Mouse (Mus musculus): ENCODE measurements around the gene Shb. TPM values are rescaled to one million over a fixed set of nuclear protein-coding genes. Genes with fewer than 3 reads are reported as not detected.

Gene Shb
- 19.1 TPM for polyA plus RNA-seq (2014; fragmentation: Illumina TruSeq; extraction: RNeasy Lipid Tissue Mini Kit (QIAGEN cat#74804); ENCODE audit: insufficient read depth, low read depth, low replicate concordance)

GRCm38 (mm10) chr4:45532375-45532774 lies at the start of gene Shb:
Shb (minus strand) TSS chr4:45532470.

DNA sequence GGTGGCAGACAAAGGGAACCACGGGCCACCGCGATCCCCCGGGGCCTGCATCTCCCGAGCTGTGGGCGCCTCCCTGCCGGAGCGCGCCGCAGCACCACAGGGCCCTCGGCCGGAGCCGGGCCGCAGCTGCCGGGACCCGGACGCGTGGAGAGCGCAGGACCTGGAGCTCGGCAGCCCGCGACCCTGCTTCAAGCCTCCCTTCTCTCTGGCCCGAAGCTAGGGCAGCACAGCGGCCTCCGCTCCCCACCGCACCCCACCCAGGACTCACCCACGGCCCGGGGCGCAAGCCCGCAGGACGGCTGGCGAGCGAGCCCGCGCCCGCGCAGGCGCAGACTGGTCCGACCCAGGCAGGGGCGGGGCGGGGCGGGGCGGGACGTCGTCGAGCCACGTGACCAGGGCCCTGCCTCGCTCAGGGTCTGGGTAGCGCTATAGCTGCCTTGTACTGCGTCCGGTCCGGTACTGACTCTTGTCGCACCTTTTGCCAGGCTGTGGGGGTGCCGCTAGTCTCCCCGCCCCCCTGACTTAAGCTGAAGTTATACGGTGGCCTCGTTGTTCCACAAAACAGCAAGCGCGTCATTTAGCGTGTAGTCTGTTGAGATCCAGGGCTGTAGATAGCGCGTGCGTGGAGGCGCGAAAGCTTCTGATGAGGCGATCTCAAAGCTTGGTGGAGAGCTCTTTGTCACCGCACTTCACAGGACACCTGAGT lies 123.7 kb downstream of the Shb start, which contains the start of gene Slc25a51:
TSS of gene Slc25a51 (minus strand) at position 340 of the 706 bp plus-strand sequence.

Other genes with a start within 250 kb of the Shb start
- gene Trmt10b, start 235.3 kb downstream of the Shb start, polyA plus RNA-seq (2014; fragmentation: Illumina TruSeq; extraction: RNeasy Lipid Tissue Mini Kit (QIAGEN cat#74804); ENCODE audit: insufficient read depth, low read depth, low replicate concordance), result 9.9 TPM
- 8.1 TPM for gene Dcaf10, start 190.4 kb downstream of the Shb start, polyA plus RNA-seq (2014; fragmentation: Illumina TruSeq; extraction: RNeasy Lipid Tissue Mini Kit (QIAGEN cat#74804); ENCODE audit: insufficient read depth, low read depth, low replicate concordance)
- 31.0 TPM for gene Exosc3, start 189.7 kb downstream of the Shb start, polyA plus RNA-seq (2014; fragmentation: Illumina TruSeq; extraction: RNeasy Lipid Tissue Mini Kit (QIAGEN cat#74804); ENCODE audit: insufficient read depth, low read depth, low replicate concordance)
- gene Slc25a51, start 123.7 kb downstream of the Shb start, polyA plus RNA-seq (2014; fragmentation: Illumina TruSeq; extraction: RNeasy Lipid Tissue Mini Kit (QIAGEN cat#74804); ENCODE audit: insufficient read depth, low read depth, low replicate concordance), result 35.8 TPM